ENCODE assay signal across 24 mouse cellular contexts in the genomic region with DNA sequence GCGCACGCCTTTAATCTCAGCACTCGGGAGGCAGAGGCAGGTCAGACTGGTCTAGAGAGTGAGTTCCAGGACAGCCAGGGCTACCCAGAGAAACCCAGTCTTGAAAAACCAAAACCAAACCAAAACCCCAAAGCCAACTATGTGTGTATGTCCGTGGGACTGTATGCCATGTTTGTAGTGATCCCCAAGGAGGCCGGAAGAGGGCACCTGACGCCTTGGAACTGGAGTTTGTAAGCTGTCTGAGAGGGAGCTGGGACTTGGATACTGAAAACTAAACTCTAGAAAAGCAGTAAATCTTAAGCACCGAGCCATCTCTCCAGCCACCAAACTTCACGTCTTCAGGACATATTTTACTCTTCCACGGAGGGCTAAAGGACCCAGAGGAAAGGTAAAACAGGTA.
A peak's percentile ranks its signal among the peaks of the same experiment; 100 is the strongest.
DNase-seq lines count a peak whose midpoint lies in the region; ATAC-seq lines count a peak whose summit lies in the region.
"Had no signal": no experiment of that assay in that cellular context is flagged by ENCODE, and none has a peak within 500 bp of the region (broad histone marks: within the 10 kb centered on the region; RNA-seq: fewer than 3 reads in every experiment).

No protein-coding gene starts in this region.

- H3K4me3 ChIP-seq in forebrain, embryonic 15.5 days, result no peak overlapping the region
- no peak overlapping the region for H3K4me3 ChIP-seq in forebrain, embryonic 11.5 days (ENCODE audit: low read depth, low read length)
- H3K4me3 ChIP-seq in midbrain, embryonic 11.5 days (ENCODE audit: low read depth, low read length), result no peak overlapping the region
- no peak overlapping the region for H3K4me3 ChIP-seq in midbrain, embryonic 16.5 days (ENCODE audit: low read depth, low read length)

- 0 out of 2 replicates have a peak overlapping the region, but pooled peaks have one; percentile 82 for H3K27ac ChIP-seq in forebrain, embryonic 15.5 days (replicated peaks)
- no peak overlapping the region for H3K27ac ChIP-seq in forebrain, embryonic 11.5 days (ENCODE audit: low read depth, low read length)
- H3K27ac ChIP-seq in midbrain, embryonic 11.5 days (ENCODE audit: low read depth, low read length), result no peak overlapping the region
- no peak overlapping the region for H3K27ac ChIP-seq in midbrain, embryonic 16.5 days (ENCODE audit: low read length)

- DNase-seq in forebrain, embryonic 11.5 days (ENCODE audit: low spot score), result no peak
- peak; percentile 66 for DNase-seq in midbrain, embryonic 11.5 days (ENCODE audit: low spot score, missing footprints)
- DNase-seq in R1 (ENCODE audit: low read depth, low spot score), result peak; percentile 72
- DNase-seq in ZHBTc4 (ENCODE audit: low read depth, low spot score), result peak; percentile 54
- DNase-seq in lung, postnatal 14 days, result no peak
- no peak for DNase-seq in embryo, embryonic 11 days
- DNase-seq: adrenal gland, adult 2 months; adrenal gland, adult 8-10 months; adrenal gland, postnatal 10 days; adrenal gland, postnatal 14 days; adrenal gland, postnatal 25 days; adrenal gland, postnatal 36 days; B cell, adult 2 months; cerebellum, adult 11 months; cerebellum, adult 11-12 months; cerebellum, adult 18-20 months; cerebellum, adult 2 months had no signal

- H3K4me1 ChIP-seq in forebrain, embryonic 15.5 days, result peaks cover 39% of the 10 kb centered on the region
- peaks cover 9% of the 10 kb centered on the region; the same call in 1 of the 2 replicates for H3K4me1 ChIP-seq in forebrain, embryonic 11.5 days (replicated peaks; ENCODE audit: control insufficient read depth, insufficient read depth, low read length)
- H3K4me1 ChIP-seq in midbrain, embryonic 11.5 days (ENCODE audit: control insufficient read depth, insufficient read depth, low read length), result peaks cover 9% of the 10 kb centered on the region
- peaks cover 15% of the 10 kb centered on the region for H3K4me1 ChIP-seq in midbrain, embryonic 16.5 days (ENCODE audit: control insufficient read depth, insufficient read depth, low read length)

- no peaks in the 10 kb centered on the region for H3K36me3 ChIP-seq in forebrain, embryonic 15.5 days
- H3K36me3 ChIP-seq in forebrain, embryonic 11.5 days (ENCODE audit: control insufficient read depth, insufficient read depth, low read length), result no peaks in the 10 kb centered on the region
- no peaks in the 10 kb centered on the region for H3K36me3 ChIP-seq in midbrain, embryonic 11.5 days (ENCODE audit: control insufficient read depth, insufficient read depth, low read length)
- H3K36me3 ChIP-seq in midbrain, embryonic 16.5 days (ENCODE audit: control insufficient read depth, insufficient read depth, low read length), result no peaks in the 10 kb centered on the region
- H3K36me3 ChIP-seq: G1E had no signal

- ATAC-seq in forebrain, embryonic 15.5 days (replicated peaks), result no peak
- ATAC-seq in forebrain, embryonic 11.5 days (replicated peaks; ENCODE audit: low FRiP score), result no peak
- ATAC-seq in midbrain, embryonic 11.5 days (ENCODE audit: low FRiP score), result no peak
- no peak for ATAC-seq in midbrain, embryonic 16.5 days
- ATAC-seq: activated CD4-positive, CD25-positive, alpha-beta regulatory T cell, adult 4 months; CD4-positive, CD25-positive, alpha-beta regulatory T cell, adult 4 months; Patski had no signal

- no peaks in the 10 kb centered on the region for H3K27me3 ChIP-seq in forebrain, embryonic 15.5 days
- no peaks in the 10 kb centered on the region for H3K27me3 ChIP-seq in forebrain, embryonic 11.5 days (ENCODE audit: control insufficient read depth, insufficient read depth, low read length)
- peaks cover 6% of the 10 kb centered on the region; the same call in 1 of the 2 replicates for H3K27me3 ChIP-seq in midbrain, embryonic 11.5 days (ENCODE audit: control insufficient read depth, insufficient read depth, low read length)
- H3K27me3 ChIP-seq in midbrain, embryonic 16.5 days (ENCODE audit: control insufficient read depth, insufficient read depth, low read depth, low read length), result no peaks in the 10 kb centered on the region
- H3K27me3 ChIP-seq: CH12.LX, Patski had no signal

- no peak overlapping the region for H3K4me2 ChIP-seq in forebrain, embryonic 15.5 days (replicated peaks)
- H3K4me2 ChIP-seq in forebrain, embryonic 11.5 days (ENCODE audit: low read depth, low read length, severe bottlenecking), result no peak overlapping the region
- H3K4me2 ChIP-seq in midbrain, embryonic 11.5 days, result no peak overlapping the region
- no peak overlapping the region for H3K4me2 ChIP-seq in midbrain, embryonic 16.5 days (ENCODE audit: low read length)

- no peak overlapping the region for H3K9ac ChIP-seq in forebrain, embryonic 15.5 days (replicated peaks)
- no peak overlapping the region for H3K9ac ChIP-seq in forebrain, embryonic 11.5 days (ENCODE audit: low read length)
- H3K9ac ChIP-seq in midbrain, embryonic 11.5 days (ENCODE audit: low read length), result no peak overlapping the region
- no peak overlapping the region for H3K9ac ChIP-seq in midbrain, embryonic 16.5 days (ENCODE audit: low read depth, low read length)

- no peaks in the 10 kb centered on the region for H3K9me3 ChIP-seq in forebrain, embryonic 15.5 days
- no peaks in the 10 kb centered on the region; the same call in 1 of the 2 replicates for H3K9me3 ChIP-seq in forebrain, embryonic 11.5 days (ENCODE audit: control insufficient read depth, low read length)
- H3K9me3 ChIP-seq in midbrain, embryonic 11.5 days (ENCODE audit: control insufficient read depth, low read length), result no peaks in the 10 kb centered on the region
- H3K9me3 ChIP-seq in midbrain, embryonic 16.5 days (replicated peaks; ENCODE audit: control insufficient read depth, low read length, poor library complexity, severe bottlenecking), result no peaks in the 10 kb centered on the region
- H3K9me3 ChIP-seq: G1E had no signal

- 96% methylated on average over 9 of the region's 9 CpGs for WGBS in forebrain, embryonic 15.5 days
- WGBS in forebrain, embryonic 11.5 days, result 93% methylated on average over 9 of the region's 9 CpGs
- WGBS in midbrain, embryonic 11.5 days, result 93% methylated on average over 9 of the region's 9 CpGs
- 95% methylated on average over 9 of the region's 9 CpGs for WGBS in midbrain, embryonic 16.5 days

Comparison
In these comparisons a context has a peak if more than half of its experiments do, and no peak if none do; other contexts are left out.
1. DNase-seq: peak in midbrain, embryonic 11.5 days (single experiment), R1 (single experiment) and ZHBTc4 (single experiment); none in forebrain, embryonic 11.5 days (single experiment), lung, postnatal 14 days (single experiment) and embryo, embryonic 11 days (single experiment).